Mouse (Mus musculus): ENCODE measurements around the gene Endog. TPM values are rescaled to one million over a fixed set of nuclear protein-coding genes. Genes with fewer than 3 reads are reported as not detected.
"Not testable (repeated sequence)": the region's sequence is repeated elsewhere in the genome, so short reads cannot be mapped to it uniquely, and the experiment has no call there.

Endog gene
- polyA plus RNA-seq, 1 experiment, result 19.4 TPM

DNA sequence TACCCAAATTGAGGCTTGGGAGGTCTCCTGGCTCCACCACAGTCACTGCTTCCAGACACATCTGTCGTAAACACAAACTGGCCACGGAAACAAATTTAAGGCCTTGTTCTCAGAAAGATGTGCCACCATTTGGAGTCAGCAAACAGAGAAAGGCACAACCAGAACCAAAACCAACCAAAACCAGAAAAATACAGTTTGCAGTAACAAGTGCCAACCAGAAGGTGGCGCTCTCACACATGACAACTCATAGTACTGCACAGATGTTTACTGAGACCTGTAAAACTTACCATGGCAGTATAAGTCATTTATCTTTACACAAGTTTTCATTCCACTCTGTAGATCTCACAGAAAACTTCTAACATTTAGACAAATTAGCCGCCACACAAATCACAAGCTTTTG lies 4.6 kb upstream of the Endog start:
- Histone ChIP-seq H3K36me3 (ENCODE audit: control insufficient read depth, insufficient read depth, low read length) (no peaks in the 10 kb centered on the region), H3K4me1 (ENCODE audit: control insufficient read depth, insufficient read depth, insufficient read length) (no peaks in the 10 kb centered on the region; the same call in 1 of the 2 replicates), H3K4me3 (ENCODE audit: extremely low read depth, insufficient read depth, insufficient read length) (no peak overlapping the region), H3K27me3 (ENCODE audit: control insufficient read depth, insufficient read depth, low read length) (no peaks in the 10 kb centered on the region), H3K27ac (ENCODE audit: insufficient read depth, low read length) (no peak overlapping the region)
- no peak for DNase-seq (ENCODE audit: low read depth in 1 of 2, low spot score in 2 of 2)
- TF ChIP-seq POLR2A (IDR thresholded peaks at IDR 0.05; ENCODE audit: low read depth, low read length) (no peak), CTCF (IDR thresholded peaks at IDR 0.05; ENCODE audit: extremely low read depth, insufficient read depth, insufficient read length, insufficient replicate concordance) (no peak)
- 61% methylated on average over 4 of the region's 4 CpGs for WGBS

DNA sequence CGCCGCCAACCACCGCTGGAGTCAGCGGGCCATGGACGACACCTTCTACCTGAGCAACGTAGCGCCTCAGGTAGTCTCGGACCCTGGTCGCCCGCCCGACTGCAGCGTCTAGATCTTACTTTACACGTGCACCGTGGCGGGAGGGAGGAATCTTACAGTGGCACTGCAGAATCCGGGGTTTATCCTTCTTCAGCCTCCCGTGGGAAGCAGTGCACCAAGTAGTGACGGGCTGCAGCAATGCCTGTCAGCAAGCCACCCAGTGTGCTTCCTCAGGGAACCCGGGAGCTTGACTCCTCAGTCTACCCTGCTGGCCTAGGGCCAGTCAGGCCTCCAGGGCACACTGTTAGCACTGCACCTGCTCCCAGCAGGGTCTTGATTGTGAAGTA lies 697 bp downstream of the Endog start:
- peaks cover 4% of the 10 kb centered on the region for H3K4me1 ChIP-seq (ENCODE audit: control insufficient read depth, insufficient read depth, insufficient read length)
- no peak for DNase-seq (ENCODE audit: low read depth in 1 of 2, low spot score in 2 of 2)
- TF ChIP-seq POLR2A (IDR thresholded peaks at IDR 0.05; ENCODE audit: low read depth, low read length), result no peak
- no peak for TF ChIP-seq CTCF (IDR thresholded peaks at IDR 0.05; ENCODE audit: extremely low read depth, insufficient read depth, insufficient read length, insufficient replicate concordance)
- peaks cover 12% of the 10 kb centered on the region for H3K36me3 ChIP-seq (ENCODE audit: control insufficient read depth, insufficient read depth, low read length)
- no peaks in the 10 kb centered on the region for H3K27me3 ChIP-seq (ENCODE audit: control insufficient read depth, insufficient read depth, low read length)
- peak overlapping the region; percentile 68 for H3K4me3 ChIP-seq (ENCODE audit: extremely low read depth, insufficient read depth, insufficient read length)
- H3K27ac ChIP-seq (ENCODE audit: insufficient read depth, low read length), result peak overlapping the region; percentile 83; the same call in 1 of the 2 replicates
- WGBS, result 4% methylated on average over 19 of the region's 19 CpGs

DNA sequence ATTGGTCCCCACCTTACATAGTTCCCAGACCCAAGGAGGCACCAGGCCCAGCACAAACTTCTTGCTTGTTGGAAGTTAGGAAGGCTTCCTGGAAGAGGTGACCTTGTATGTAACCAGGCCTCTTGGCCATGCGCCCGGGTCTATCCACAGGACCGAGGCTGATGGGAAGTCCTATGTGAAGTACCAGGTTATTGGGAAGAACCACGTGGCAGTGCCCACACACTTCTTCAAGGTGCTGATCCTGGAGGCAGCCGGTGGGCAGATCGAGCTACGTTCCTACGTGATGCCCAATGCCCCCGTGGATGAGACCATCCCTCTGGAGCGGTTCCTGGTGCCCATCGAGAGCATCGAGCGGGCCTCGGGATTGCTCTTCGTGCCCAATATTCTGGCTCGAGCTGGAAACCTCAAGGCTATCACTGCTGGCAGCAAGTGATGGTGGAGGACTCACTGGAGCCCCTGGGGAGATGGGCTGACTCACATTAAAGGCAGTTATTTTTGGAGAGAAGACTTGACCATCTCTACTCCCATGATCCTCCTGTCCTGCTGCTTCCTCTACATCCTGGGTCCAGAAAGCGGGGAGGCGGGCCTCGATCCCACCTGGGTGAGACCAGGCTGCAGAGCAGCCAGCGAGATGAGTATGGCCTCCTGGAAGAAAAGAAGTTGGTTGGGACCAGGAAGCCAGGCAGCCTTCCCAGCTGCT lies 2.4 kb downstream of the Endog start:
- 92% methylated on average over 20 of the region's 20 CpGs for WGBS
- DNase-seq (ENCODE audit: low read depth in 1 of 2, low spot score in 2 of 2), result no peak
- TF ChIP-seq POLR2A (IDR thresholded peaks at IDR 0.05; ENCODE audit: low read depth, low read length) (no peak), CTCF (IDR thresholded peaks at IDR 0.05; ENCODE audit: extremely low read depth, insufficient read depth, insufficient read length, insufficient replicate concordance) (no peak)
- Histone ChIP-seq H3K4me1 (ENCODE audit: control insufficient read depth, insufficient read depth, insufficient read length) (peaks cover 16% of the 10 kb centered on the region), H3K27me3 (ENCODE audit: control insufficient read depth, insufficient read depth, low read length) (no peaks in the 10 kb centered on the region), H3K4me3 (ENCODE audit: extremely low read depth, insufficient read depth, insufficient read length) (no peak overlapping the region), H3K27ac (ENCODE audit: insufficient read depth, low read length) (no peak overlapping the region), H3K36me3 (ENCODE audit: control insufficient read depth, insufficient read depth, low read length) (peaks cover 12% of the 10 kb centered on the region)

DNA sequence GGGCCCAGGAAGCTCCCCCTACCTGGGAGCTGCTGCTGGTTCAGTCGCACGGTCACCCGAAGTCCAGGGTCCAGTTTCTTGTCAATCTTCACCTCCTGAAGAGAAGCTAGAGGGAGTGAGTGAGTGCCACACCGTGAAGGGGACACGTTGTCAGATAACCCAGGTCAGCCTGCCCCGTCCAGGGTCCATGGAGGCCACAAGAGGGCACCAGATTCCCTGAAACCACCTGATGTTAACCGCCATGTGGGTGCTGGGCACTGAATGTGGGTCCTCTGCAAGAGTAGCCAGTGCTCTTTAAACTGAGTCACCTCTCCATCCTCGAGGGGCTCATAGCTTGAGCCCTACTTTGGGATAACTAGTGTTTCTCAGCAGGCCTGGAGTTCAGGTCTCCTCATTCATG lies 4.6 kb downstream of the Endog start:
- DNase-seq (ENCODE audit: low read depth in 1 of 2, low spot score in 2 of 2), result no peak
- no peaks in the 10 kb centered on the region for H3K27me3 ChIP-seq (ENCODE audit: control insufficient read depth, insufficient read depth, low read length)
- H3K36me3 ChIP-seq (ENCODE audit: control insufficient read depth, insufficient read depth, low read length), result peaks cover 12% of the 10 kb centered on the region
- TF ChIP-seq POLR2A (IDR thresholded peaks at IDR 0.05; ENCODE audit: low read depth, low read length), result no peak
- no peak for TF ChIP-seq CTCF (IDR thresholded peaks at IDR 0.05; ENCODE audit: extremely low read depth, insufficient read depth, insufficient read length, insufficient replicate concordance)
- 93% methylated on average over 8 of the region's 8 CpGs for WGBS
- peaks cover 16% of the 10 kb centered on the region for H3K4me1 ChIP-seq (ENCODE audit: control insufficient read depth, insufficient read depth, insufficient read length)
- H3K4me3 ChIP-seq (ENCODE audit: extremely low read depth, insufficient read depth, insufficient read length), result no peak overlapping the region
- H3K27ac ChIP-seq (ENCODE audit: insufficient read depth, low read length), result no peak overlapping the region

DNA sequence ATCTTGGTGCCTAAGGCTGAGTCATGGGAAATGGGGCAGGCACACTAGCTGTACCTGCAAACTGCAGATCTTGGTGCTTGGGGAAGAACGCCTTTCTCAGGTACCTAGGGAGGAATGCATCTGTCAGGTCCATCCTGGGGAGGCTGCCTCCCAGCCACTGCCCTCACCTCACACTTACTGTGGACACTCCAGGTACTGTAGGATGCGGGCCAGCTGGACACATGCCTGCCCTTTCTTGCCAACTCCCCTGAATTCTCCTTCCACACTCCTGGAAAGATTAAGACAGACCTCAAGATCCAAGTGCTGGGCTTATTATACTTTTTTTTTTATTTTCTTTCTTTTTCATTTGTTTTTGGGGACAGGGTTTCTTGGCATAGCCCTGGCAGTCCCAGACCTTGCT lies 5.3 kb downstream of the Endog start:
- H3K4me1 ChIP-seq (ENCODE audit: control insufficient read depth, insufficient read depth, insufficient read length), result peaks cover 16% of the 10 kb centered on the region

DNA sequence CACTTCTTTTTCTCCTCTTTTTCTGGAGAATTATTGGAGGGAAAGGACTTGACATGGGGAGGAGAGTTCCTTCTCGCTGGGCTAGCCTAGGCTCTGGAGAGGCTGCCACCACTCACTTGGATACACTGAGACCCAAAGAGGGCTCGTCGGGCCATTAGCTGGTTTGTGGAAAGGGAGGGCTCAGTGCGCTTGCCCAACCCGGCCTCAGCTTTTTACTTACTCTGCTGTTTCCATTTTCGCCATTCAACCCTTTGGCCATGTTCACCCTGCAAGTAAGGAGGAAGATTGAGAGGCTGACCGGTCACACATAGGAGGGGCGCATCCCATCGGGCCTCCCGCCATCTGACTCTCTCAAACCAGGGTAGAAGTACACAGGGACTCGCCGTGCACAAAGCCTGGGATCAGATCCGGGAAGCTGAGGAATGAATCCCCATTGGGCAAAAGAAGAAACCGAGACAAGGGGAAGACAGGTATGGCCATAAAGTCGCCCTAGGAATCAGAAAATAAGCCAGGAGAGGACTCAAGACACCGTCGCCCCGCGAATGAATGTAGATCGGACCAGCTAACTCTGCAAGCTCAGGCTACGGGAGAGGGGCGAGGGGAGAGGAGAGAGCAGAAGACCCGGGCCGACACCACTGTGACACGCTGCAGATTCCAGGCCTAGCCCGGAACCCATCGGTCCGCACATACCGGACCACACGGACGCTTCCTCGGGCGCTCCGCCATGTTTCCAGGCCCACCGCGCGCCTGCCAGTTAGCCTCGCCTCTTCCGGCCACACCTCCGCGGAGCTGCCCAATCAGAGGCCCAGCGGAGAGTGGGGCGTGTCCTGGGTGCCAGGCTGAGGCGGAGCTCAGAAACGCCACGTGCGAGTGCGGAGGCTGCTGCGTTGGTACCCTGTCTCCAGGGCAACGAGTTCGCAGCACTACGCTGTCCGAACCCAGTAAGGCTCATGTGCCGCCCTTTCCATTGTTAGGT lies 6.7 kb downstream of the Endog start, which contains the start of gene Spout1:
Spout1 (minus strand) TSS at position 760 of the 976 bp plus-strand sequence.
- Histone ChIP-seq H3K4me1 (ENCODE audit: control insufficient read depth, insufficient read depth, insufficient read length) (peaks cover 12% of the 10 kb centered on the region; the same call in 1 of the 2 replicates), H3K27ac (ENCODE audit: insufficient read depth, low read length) (no peak within 1 kb of the TSS), H3K4me3 (ENCODE audit: extremely low read depth, insufficient read depth, insufficient read length) (peak within 1 kb of the TSS; percentile 66), H3K27me3 (ENCODE audit: control insufficient read depth, insufficient read depth, low read length) (no peaks in the 10 kb centered on the region), H3K36me3 (ENCODE audit: control insufficient read depth, insufficient read depth, low read length) (peaks cover 12% of the 10 kb centered on the region)
- peak; percentile 90 to 94 for DNase-seq (ENCODE audit: low read depth in 1 of 2, low spot score in 2 of 2)
- TF ChIP-seq CTCF (IDR thresholded peaks at IDR 0.05; ENCODE audit: extremely low read depth, insufficient read depth, insufficient read length, insufficient replicate concordance), result no peak
- peak; percentile 41; the same call in 1 of the 2 replicates for TF ChIP-seq POLR2A (IDR thresholded peaks at IDR 0.05; ENCODE audit: low read depth, low read length)
- WGBS, result 3% methylated on average over 54 of the region's 54 CpGs

More for the DNA sequence above, 5.3 kb downstream of the Endog start:
- H3K27ac ChIP-seq (ENCODE audit: insufficient read depth, low read length), result no peak overlapping the region
- TF ChIP-seq POLR2A (IDR thresholded peaks at IDR 0.05; ENCODE audit: low read depth, low read length) (no peak), CTCF (IDR thresholded peaks at IDR 0.05; ENCODE audit: extremely low read depth, insufficient read depth, insufficient read length, insufficient replicate concordance) (no peak)
- peaks cover 12% of the 10 kb centered on the region for H3K36me3 ChIP-seq (ENCODE audit: control insufficient read depth, insufficient read depth, low read length)
- WGBS, result 89% methylated on average over 2 of the region's 2 CpGs
- DNase-seq (ENCODE audit: low read depth in 1 of 2, low spot score in 2 of 2), result no peak
- no peak overlapping the region for H3K4me3 ChIP-seq (ENCODE audit: extremely low read depth, insufficient read depth, insufficient read length)
- no peaks in the 10 kb centered on the region for H3K27me3 ChIP-seq (ENCODE audit: control insufficient read depth, insufficient read depth, low read length)

DNA sequence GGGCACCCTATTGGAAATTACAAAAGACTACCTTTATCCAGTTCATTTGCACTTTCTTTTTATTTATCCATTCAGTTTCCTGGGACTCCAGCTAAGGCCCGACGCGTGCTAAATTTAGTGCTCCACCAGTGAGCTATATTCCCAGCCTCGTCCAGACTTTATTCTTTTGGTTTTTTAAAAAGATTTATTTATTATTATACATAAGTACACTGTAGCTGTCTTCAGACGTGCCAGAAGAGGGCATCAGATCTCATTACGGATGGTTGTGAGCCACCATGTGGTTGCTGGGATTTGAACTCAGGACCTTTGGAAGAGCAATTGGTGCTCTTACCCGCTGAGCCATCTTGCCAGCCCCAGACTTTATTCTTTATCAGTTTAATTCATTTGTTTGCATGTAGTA lies 7.4 kb downstream of the Endog start:
- not testable (repeated sequence) for H3K27ac ChIP-seq (ENCODE audit: insufficient read depth, low read length); H3K27me3 ChIP-seq (ENCODE audit: control insufficient read depth, insufficient read depth, low read length); DNase-seq (ENCODE audit: low read depth in 1 of 2, low spot score in 2 of 2)
- 53% methylated on average over 7 of the region's 7 CpGs for WGBS
- H3K4me3 ChIP-seq (ENCODE audit: extremely low read depth, insufficient read depth, insufficient read length), result 0 out of 2 replicates have a peak overlapping the region, but pooled peaks have one; percentile 15
- H3K4me1 ChIP-seq (ENCODE audit: control insufficient read depth, insufficient read depth, insufficient read length), result peaks cover 12% of the 10 kb centered on the region; the same call in 1 of the 2 replicates
- peaks cover 11% of the 10 kb centered on the region for H3K36me3 ChIP-seq (ENCODE audit: control insufficient read depth, insufficient read depth, low read length)

All from spleen, adult 2 months (tissue).